Mouse (Mus musculus) lung, adult 18-20 months (tissue): Measurements from ENCODE around the gene Nalcn.
A peak's percentile ranks its signal among the peaks of the same experiment; 100 is the strongest.

Source experiments
- DNase-seq, 2 experiments: peaks; one replicate each; pipeline ENCODE4 v3.0.0; 2022; ENCODE audit warnings: mixed read lengths in 2 of 2

Nalcn gene

DNA sequence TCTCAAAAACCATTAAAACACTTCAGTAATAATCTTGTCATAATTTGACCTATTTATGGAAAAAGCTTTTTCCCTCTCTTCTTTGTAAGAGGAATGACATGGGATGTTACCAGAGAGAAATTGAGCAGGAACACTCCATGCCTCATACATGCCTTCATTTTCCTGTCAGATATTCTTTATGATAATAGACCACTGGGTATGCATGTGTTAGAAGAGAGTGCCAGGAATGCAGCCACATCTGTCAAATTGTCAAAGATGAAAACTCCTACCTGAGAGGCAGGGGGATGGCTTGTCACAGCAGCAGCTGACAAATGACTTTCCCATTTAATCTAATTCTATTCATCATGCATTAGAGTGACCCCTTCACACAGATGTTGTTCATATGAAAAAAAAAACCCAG is 131.4 kb downstream of the Nalcn start:
- no peak for DNase-seq

DNA sequence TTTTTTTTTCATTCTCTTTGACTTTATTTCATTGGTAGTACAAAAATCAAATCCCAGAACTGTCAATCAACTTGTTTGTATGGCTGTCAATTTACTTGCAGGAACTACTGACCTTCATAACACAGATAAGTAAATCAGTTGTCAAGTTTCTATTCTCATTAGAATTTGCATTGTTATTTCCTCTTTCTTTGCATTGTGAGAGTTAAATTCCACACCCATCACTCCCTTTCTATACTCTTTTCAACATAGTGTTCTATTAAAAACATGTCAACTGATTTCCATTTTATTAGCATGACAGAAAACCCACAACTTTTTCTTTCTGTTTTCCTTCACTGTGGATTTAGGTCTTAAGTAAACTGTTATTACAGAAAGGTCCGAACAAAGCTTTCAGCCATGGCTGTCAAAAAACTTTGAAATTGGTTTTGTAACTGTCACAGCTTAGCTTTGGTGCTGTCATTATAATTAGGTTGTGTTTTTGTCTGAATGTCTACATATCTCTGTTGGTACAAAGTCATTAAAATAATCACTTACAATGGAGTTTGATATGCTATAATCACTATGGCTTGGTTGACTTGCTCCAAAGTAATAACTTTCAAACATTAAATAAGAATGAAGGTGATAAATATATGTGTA is 138.3 kb downstream of the Nalcn start:
- no peak for DNase-seq

- DNase-seq, result no peak
These were observed 164.9 kb downstream of the Nalcn start for GRCm38 (mm10) chr14:123462026-123462425.

GRCm38 (mm10) chr14:123446031-123446430 is 180.9 kb downstream of the Nalcn start:
- DNase-seq, result no peak

GRCm38 (mm10) chr14:123435542-123435941 is 191.4 kb downstream of the Nalcn start:
- no peak for DNase-seq

DNA sequence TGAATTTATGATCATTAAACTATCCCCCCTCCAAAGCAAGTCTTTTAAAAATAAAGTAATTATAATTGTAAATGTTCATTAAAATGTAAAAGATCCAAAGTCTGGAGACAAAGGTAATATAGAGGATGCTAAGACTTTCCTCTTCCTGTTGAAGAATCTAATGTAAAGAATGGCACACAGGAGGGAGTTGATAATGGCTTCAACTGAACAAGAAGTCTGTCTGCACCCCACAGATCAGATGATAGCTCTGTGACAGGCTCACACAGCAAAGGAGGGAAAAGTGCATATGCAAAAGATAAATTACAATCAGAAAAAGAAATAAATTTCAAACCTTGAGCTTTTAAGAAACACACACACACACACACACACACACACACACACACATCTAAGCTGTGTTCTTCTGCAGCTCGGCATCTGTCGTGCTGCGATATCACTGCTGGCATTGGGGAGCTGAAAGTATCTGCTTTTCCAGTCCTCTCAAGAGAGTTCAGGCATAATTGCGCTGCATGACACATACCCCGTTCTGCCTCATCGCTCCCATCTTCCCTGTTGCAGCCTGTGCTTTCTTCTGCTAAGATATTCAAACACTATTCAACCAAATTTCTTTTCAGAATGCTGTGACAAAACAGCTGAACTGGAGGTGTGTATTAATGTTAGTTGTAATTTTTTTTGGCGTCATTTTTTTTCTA is 250.6 kb downstream of the Nalcn start:
- DNase-seq, result no peak

- no peak for DNase-seq
These were observed 255.4 kb downstream of the Nalcn start for GRCm38 (mm10) chr14:123371522-123371921.

GRCm38 (mm10) chr14:123359691-123360090 is 267.3 kb downstream of the Nalcn start:
- DNase-seq, result no peak

- peak in 1 of 2 experiments; percentile 5 for DNase-seq
These were observed 274.0 kb downstream of the Nalcn start for GRCm38 (mm10) chr14:123352973-123353372.

- no peak for DNase-seq
These were observed 295.1 kb downstream of the Nalcn start for GRCm38 (mm10) chr14:123331841-123332240.

DNA sequence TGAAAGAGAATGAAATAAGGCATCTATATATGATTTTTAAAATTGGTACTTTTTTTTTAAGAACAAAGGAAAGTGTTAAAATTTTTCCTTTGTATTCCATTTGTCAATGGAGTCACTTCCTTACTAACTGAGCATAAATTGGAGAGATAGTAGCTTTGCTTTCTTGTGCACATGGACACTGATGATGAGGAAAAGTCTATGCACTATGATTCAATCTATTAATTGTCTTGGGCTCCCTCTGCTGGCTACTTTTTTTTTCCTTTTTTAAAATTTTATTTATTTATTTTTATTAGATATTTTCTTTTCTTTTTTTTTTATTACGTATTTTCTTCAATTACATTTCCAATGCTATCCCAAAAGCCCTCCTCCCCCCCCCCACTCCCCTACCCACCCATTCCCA is 312.6 kb downstream of the Nalcn start:
- no peak for DNase-seq

DNA sequence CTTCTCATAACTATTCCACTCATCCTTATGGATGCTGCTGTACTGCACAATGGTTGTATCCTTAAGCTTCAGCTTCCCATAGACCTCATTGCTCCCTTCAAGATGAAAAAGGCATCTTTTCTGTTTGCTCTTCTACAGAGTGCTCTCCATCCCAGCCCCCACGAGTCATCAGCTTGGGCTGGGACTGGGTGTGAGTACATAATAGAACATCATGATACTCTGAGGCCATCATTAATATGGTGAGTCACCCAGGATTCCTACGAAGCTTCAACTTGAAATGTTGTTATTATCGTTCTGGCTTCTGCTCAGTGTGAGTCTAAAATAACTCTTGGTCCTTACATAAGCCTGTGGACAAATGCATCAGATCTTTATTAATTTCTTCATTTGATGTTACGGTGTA is 314.6 kb downstream of the Nalcn start:
- no peak for DNase-seq

- no peak for DNase-seq
These were observed 330.9 kb downstream of the Nalcn start for GRCm38 (mm10) chr14:123296068-123296467.

- no peak for DNase-seq
These were observed 335.6 kb downstream of the Nalcn start for GRCm38 (mm10) chr14:123291118-123292007.

- no peak for DNase-seq
These were observed 344.8 kb downstream of the Nalcn start for GRCm38 (mm10) chr14:123282165-123282564.

DNA sequence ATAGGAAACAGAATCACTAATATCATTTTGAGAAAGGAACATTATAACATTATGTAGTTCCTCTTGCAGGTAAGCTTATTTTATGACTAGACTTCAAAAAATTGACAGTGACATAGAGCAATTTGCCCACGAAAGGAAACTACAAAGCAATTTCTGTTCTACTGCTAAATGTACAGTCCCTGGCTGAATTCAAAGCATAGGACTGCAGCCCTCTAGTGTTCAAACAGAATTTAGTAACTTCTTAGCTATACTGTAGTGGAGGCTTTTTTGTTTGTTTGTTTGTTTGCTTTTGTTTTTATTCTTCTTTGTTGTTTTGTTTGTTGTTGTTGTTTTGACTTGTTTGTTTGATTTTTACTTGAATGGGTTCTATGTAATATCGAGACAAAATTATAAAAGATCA is 354.8 kb downstream of the Nalcn start:
- no peak for DNase-seq

GRCm38 (mm10) chr14:123240738-123241137 is 386.2 kb downstream of the Nalcn start:
- DNase-seq, result no peak

GRCm38 (mm10) chr14:123239945-123240344 is 387.0 kb downstream of the Nalcn start:
- DNase-seq, result peak in 1 of 2 experiments; percentile 1

DNA sequence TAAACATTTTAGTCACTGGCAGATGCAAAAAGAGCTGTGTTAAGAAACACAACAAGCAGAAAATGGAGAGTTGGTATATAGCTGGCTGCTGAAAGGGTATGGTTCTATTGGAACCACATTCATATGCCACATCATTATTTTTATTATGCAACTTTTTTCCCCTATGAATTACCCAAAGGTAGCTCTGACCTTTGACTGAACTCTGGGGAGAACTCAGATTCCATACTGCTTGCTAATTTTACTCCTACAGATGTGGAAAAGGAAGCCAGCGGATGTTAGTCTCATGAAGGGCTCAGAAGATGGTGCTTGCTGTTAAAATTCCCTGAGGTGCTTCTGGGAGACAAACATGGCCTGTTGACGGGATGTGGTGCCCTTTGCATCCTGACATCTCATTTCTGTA is 389.9 kb downstream of the Nalcn start:
- no peak for DNase-seq

DNA sequence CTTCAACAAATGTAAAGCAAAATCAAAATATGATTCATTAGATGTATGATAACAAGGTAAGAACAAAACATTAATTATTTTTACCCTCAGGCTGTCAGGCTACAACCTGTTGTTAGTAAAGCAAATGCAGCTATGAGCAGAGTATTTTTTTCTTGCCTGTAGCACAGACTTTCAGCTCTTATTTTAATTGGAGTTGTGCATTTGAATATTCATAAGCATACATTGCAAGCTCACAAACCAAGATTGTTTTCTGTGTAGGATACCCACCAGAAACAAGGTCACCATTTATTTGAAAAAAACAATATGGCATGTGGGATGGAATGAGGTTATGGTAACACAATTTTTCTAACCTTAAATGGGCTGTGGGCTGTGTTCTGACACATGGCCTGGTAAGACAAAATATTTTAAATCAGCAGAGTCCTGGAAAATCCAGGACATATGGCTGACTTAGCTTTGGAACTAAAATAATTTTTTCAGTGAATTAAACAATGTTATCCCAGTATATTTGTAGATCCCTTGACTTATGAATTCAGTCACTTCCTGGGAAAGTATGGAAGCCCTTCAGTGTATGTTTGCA is 394.2 kb downstream of the Nalcn start:
- DNase-seq, result no peak
